Mouse (Mus musculus) embryonic facial prominence, embryonic 11.5 days (tissue): Measurements from ENCODE around the gene Fam160b1. TPM values are rescaled to one million over a fixed set of nuclear protein-coding genes. Genes with fewer than 3 reads are reported as not detected.

Source experiments
- ATAC-seq: fragments of 200-750 bp; cut with Nextera tagmentation; replicated peaks from 2 replicates; pipeline ENCODE4 v1.8.0; 2017; ENCODE audit warnings: low read depth; ENCODE audit not compliant: insufficient number of reproducible peaks, low FRiP score, low TSS enrichment
- DNase-seq: peaks from one replicate; pipeline ENCODE4 v3.0.0-alpha.2; 2015; ENCODE audit warnings: low spot score
- H3K27ac ChIP-seq: fragments of 300-500 bp; sonication (generic); replicated peaks from 2 replicates; pipeline ENCODE4 v1.5.1; 2014; ENCODE audit warnings: mild to moderate bottlenecking, low read depth, low read length, control low read depth
- H3K27me3 ChIP-seq: fragments of 300-500 bp; sonication (generic); 2 replicates; pipeline ENCODE4 v1.6.1; 2014; ENCODE audit warnings: mild to moderate bottlenecking, low read length, moderate library complexity, mixed read lengths; ENCODE audit not compliant: control insufficient read depth, insufficient read depth
- H3K36me3 ChIP-seq: fragments of 300-500 bp; sonication (generic); replicated peaks from 2 replicates; pipeline ENCODE4 v1.6.1; 2014; ENCODE audit warnings: low read depth, mild to moderate bottlenecking, low read length, moderate library complexity, mixed read lengths; ENCODE audit not compliant: control insufficient read depth, insufficient read depth
- H3K4me1 ChIP-seq: fragments of 300-500 bp; sonication (generic); 2 replicates; pipeline ENCODE4 v1.6.1; 2014; ENCODE audit warnings: low read length, mixed read lengths; ENCODE audit not compliant: control insufficient read depth, insufficient read depth
- H3K4me2 ChIP-seq: fragments of 300-500 bp; sonication (generic); 2 replicates; pipeline ENCODE4 v1.6.1; 2014; ENCODE audit warnings: low read depth, mild to moderate bottlenecking, control low read depth, low read length, moderate library complexity
- H3K4me3 ChIP-seq: fragments of 300-500 bp; sonication (generic); 2 replicates; pipeline ENCODE4 v1.5.1; 2014; ENCODE audit warnings: low read depth, low read length, control low read depth
- H3K9ac ChIP-seq: fragments of 300-500 bp; sonication (generic); replicated peaks from 2 replicates; pipeline ENCODE4 v1.6.1; 2014; ENCODE audit warnings: mild to moderate bottlenecking, control low read depth, low read length
- H3K9me3 ChIP-seq: fragments of 300-500 bp; sonication (generic); replicated peaks from 2 replicates; pipeline ENCODE4 v1.6.1; 2016; ENCODE audit warnings: mild to moderate bottlenecking, low read length, inconsistent platforms, mixed read lengths; ENCODE audit not compliant: control insufficient read depth
- WGBS: fragments of 180-500 bp; shearing (Covaris S2); extraction: QIAGEN DNeasy Blood & Tissue Kit; methylation state at CpG from one replicate; pipeline ENCODE4 v1.1.7; 2014; 5-methylcytosine and 5-hydroxymethylcytosine counted together
- polyA plus RNA-seq: library from polyadenylated mRNA; unstranded; fragments of >200 nt; fragmentation: Nextera tagmentation; extraction: Ambion mirVana; gene quantifications from 2 replicates; pipeline ENCODE4 v1.2.1, GENCODE M21; 2014

Fam160b1 gene
- polyA plus RNA-seq, 1 experiment from 2014 or later = 14.9 TPM

DNA sequence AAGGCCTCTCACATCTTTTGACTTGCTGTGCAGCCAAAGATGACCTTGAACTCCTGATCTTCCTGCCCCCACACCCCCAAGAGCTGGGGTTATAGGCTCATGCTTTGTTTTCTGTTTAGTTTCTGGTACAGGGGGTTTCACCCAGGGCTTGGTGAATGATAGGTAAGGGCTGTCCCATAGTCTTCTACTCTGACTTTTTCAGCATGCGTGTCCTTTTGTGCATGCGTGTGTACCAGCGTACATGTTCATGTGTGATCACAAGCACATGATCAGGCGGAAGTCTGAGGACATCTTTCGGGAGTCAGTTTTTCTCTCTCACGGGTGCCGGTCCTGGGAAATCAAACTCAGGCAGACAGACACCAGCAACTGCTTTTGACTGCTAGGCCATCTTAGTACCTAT is 3.1 kb downstream of the Fam160b1 start:
- Histone ChIP-seq H3K27me3 (no peaks in the 10 kb centered on the region), H3K4me1 (peaks cover 6% of the 10 kb centered on the region; the same call in 1 of the 2 replicates), H3K4me2 (no peak overlapping the region), H3K9ac (no peak overlapping the region), H3K4me3 (no peak overlapping the region), H3K9me3 (no peaks in the 10 kb centered on the region), H3K36me3 (no peaks in the 10 kb centered on the region), H3K27ac (no peak overlapping the region)
- WGBS = 90% methylated on average over 7 of the region's 7 CpGs
- no peak for DNase-seq
- ATAC-seq = no peak

DNA sequence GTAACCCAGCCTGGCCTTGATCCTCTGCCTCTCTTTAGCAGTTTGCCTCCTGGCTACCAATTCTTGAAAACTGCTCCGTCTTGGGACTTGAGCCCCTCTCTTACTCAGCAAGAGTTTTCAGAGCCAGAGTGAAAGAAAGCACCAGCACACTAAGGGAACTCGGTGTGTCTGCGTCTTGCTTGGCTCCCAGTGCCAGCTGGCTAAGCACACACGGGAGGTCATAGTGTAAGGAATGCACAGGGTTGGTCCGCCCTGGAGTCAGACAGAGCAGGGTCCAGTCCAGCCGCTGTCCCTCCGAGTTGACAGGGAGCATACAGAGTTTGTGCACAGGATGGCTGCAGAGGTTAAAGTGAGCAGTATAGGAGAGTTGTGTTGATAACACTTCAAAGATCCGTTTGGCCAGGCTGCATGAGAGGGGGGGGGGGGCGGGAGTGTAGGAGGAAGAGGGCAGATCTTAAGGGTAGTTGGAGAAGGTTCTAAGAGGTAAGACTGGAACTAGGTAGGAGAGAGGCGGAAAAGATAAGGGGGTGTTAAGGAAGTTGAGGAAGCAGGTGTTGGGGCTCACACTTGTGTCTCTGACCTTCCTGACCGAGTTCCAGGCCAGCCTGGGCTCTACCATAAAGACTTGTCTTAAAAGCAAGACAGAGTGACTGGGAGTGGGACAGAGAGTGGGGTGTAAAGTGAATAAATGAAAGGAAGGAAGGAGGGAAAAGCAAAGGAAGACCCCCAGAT is 4.6 kb downstream of the Fam160b1 start:
- H3K36me3 ChIP-seq = no peaks in the 10 kb centered on the region
- H3K4me3 ChIP-seq = no peak overlapping the region
- H3K27ac ChIP-seq = no peak overlapping the region
- H3K4me2 ChIP-seq = no peak overlapping the region
- no peaks in the 10 kb centered on the region for H3K27me3 ChIP-seq
- ATAC-seq (no peak), DNase-seq (no peak)
- H3K9me3 ChIP-seq = no peaks in the 10 kb centered on the region
- H3K9ac ChIP-seq = no peak overlapping the region
- WGBS = 45% methylated on average over 11 of the region's 11 CpGs
- H3K4me1 ChIP-seq = peaks cover 6% of the 10 kb centered on the region; the same call in 1 of the 2 replicates

DNA sequence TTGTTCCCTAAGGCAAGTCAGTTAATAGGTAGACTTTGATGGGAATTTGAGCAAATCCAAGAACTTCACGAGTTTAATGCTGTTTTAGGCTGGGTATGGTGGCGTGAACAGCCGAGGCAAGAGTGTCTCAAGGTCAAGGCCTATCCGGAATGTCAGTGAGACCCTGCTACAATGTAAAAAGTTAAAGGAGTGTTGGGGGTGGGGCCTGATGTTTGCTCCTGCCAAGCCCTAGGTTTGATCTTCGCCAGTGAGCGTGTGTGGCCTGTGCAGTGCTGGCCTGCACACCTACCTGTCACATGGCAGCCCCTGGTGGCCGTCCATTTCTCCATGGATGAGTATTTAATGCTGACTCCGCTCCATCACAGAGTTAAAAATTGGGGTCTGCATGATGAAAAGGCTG is 5.5 kb downstream of the Fam160b1 start:
- no peaks in the 10 kb centered on the region for H3K27me3 ChIP-seq
- H3K4me3 ChIP-seq = no peak overlapping the region
- H3K4me1 ChIP-seq = peaks cover 6% of the 10 kb centered on the region; the same call in 1 of the 2 replicates
- ATAC-seq (no peak), DNase-seq (no peak)
- H3K9ac ChIP-seq = no peak overlapping the region
- H3K36me3 ChIP-seq = no peaks in the 10 kb centered on the region
- 65% methylated on average over 8 of the region's 8 CpGs for WGBS
- no peaks in the 10 kb centered on the region for H3K9me3 ChIP-seq
- no peak overlapping the region for H3K4me2 ChIP-seq
- H3K27ac ChIP-seq = no peak overlapping the region

- no peak for ATAC-seq
- peaks cover 6% of the 10 kb centered on the region; the same call in 1 of the 2 replicates for H3K4me1 ChIP-seq
Measured at GRCm38 (mm10) chr19:57366626-57367025, 6.1 kb downstream of the Fam160b1 start.

GRCm38 (mm10) chr19:57367201-57367600 is 6.7 kb downstream of the Fam160b1 start:
- H3K4me3 ChIP-seq = no peak overlapping the region
- no peaks in the 10 kb centered on the region for H3K9me3 ChIP-seq
- ATAC-seq (no peak), DNase-seq (no peak)
- no peaks in the 10 kb centered on the region for H3K27me3 ChIP-seq
- peaks cover 6% of the 10 kb centered on the region; the same call in 1 of the 2 replicates for H3K4me1 ChIP-seq
- H3K27ac ChIP-seq = no peak overlapping the region
- 60% methylated on average over 4 of the region's 4 CpGs for WGBS
- H3K9ac ChIP-seq = no peak overlapping the region
- peaks cover 2% of the 10 kb centered on the region; the same call in 1 of the 2 replicates for H3K36me3 ChIP-seq
- no peak overlapping the region for H3K4me2 ChIP-seq

More at GRCm38 (mm10) chr19:57366626-57367025, 6.1 kb downstream of the Fam160b1 start:
- no peak for DNase-seq
- Histone ChIP-seq H3K9ac (no peak overlapping the region), H3K36me3 (peaks cover under 1% of the 10 kb centered on the region; the same call in 1 of the 2 replicates), H3K27ac (no peak overlapping the region), H3K27me3 (no peaks in the 10 kb centered on the region), H3K4me3 (no peak overlapping the region), H3K4me2 (no peak overlapping the region), H3K9me3 (no peaks in the 10 kb centered on the region)
- WGBS = 62% methylated on average over 5 of the region's 5 CpGs

GRCm38 (mm10) chr19:57367849-57368387 is 7.4 kb downstream of the Fam160b1 start:
- ATAC-seq = no peak
- peaks cover 6% of the 10 kb centered on the region; the same call in 1 of the 2 replicates for H3K4me1 ChIP-seq
- peaks cover 2% of the 10 kb centered on the region; the same call in 1 of the 2 replicates for H3K36me3 ChIP-seq

DNA sequence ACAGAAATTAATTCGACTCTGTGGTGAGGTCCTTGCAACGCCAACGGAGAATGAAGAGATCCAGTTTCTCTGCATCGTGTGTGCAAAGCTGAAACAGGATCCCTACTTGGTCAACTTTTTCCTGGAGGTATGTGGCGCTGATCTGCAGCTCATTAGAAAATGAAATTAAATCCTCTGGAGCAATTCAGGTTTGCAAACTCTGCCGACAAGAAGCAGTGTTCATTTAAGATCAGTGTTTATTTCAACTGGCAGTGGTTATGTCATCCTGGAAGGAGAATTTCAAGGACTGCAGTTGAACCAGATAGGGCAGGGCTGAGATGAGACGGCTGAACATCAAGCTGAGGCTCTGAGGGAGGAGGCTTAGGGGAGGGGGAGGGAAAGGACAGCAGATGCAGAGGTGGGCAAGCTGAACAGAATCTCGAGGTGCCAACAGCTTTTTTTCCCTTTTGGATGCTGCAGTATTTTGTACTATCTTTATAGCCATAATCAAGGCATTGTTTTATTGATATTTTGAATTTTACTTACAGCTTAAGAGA is 12.9 kb downstream of the Fam160b1 start:
- Histone ChIP-seq H3K4me2 (no peak overlapping the region), H3K4me3 (no peak overlapping the region), H3K27ac (no peak overlapping the region), H3K36me3 (peaks cover 7% of the 10 kb centered on the region), H3K9me3 (no peaks in the 10 kb centered on the region), H3K9ac (no peak overlapping the region), H3K27me3 (no peaks in the 10 kb centered on the region), H3K4me1 (no peaks in the 10 kb centered on the region)
- DNase-seq (peak; percentile 73), ATAC-seq (peak; percentile 54; the same call in 1 of the 2 replicates)
- 37% methylated on average over 8 of the region's 8 CpGs for WGBS

More at GRCm38 (mm10) chr19:57367849-57368387, 7.4 kb downstream of the Fam160b1 start:
- H3K9me3 ChIP-seq = no peaks in the 10 kb centered on the region
- DNase-seq = no peak
- no peak overlapping the region for H3K27ac ChIP-seq
- WGBS = 77% methylated on average over 11 of the region's 11 CpGs
- no peak overlapping the region for H3K9ac ChIP-seq
- H3K27me3 ChIP-seq = no peaks in the 10 kb centered on the region
- H3K4me3 ChIP-seq = no peak overlapping the region
- H3K4me2 ChIP-seq = no peak overlapping the region

DNA sequence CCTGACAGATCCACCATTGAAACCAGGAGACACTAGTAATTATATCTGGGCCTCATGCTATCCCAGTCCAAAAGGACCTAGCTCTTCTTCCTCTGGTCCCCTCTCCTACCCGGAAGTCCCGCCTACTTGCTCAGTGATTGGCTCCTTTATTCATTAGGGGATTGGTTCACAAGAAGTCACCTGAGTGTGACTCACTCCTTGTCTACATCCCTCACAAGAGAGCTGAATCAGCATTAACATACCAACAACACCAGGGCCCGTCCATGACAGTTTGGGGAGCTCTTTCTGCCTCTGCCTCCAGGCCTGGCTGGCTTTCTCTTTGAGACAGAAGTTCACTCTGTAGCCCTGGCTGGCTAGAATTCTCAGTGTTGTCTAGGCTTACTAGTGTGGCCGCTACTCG is 14.7 kb downstream of the Fam160b1 start:
- WGBS = 89% methylated on average over 5 of the region's 5 CpGs
- no peak overlapping the region for H3K27ac ChIP-seq
- no peak overlapping the region for H3K4me2 ChIP-seq
- no peak for DNase-seq
- ATAC-seq = no peak
- no peaks in the 10 kb centered on the region for H3K9me3 ChIP-seq
- no peaks in the 10 kb centered on the region for H3K4me1 ChIP-seq
- no peak overlapping the region for H3K4me3 ChIP-seq
- H3K9ac ChIP-seq = no peak overlapping the region
- H3K27me3 ChIP-seq = no peaks in the 10 kb centered on the region
- H3K36me3 ChIP-seq = peaks cover 11% of the 10 kb centered on the region
